Mouse (Mus musculus) lung, adult 2 months (tissue): ENCODE data around the gene Rpl26.

Source experiments
- CTCF ChIP-seq: fragments of 200-500 bp; IDR thresholded peaks from 2 replicates; pipeline ENCODE4 v1.5.1; 2011; ENCODE audit warnings: mild to moderate bottlenecking, low read length, control low read depth; ENCODE audit not compliant: insufficient read depth
- POLR2A ChIP-seq: fragments of 200-500 bp; IDR thresholded peaks from 2 replicates; pipeline ENCODE4 v1.6.1; 2011; ENCODE audit warnings: low read depth, mild to moderate bottlenecking, control low read depth, low read length, borderline replicate concordance; ENCODE audit errors: extremely low read depth

- TF ChIP-seq CTCF (no peak), POLR2A (no peak)
Measured at GRCm38 (mm10) chr11:68946806-68947440, 45.5 kb downstream of the Rpl26 start.
